Mouse (Mus musculus) kidney, adult 8-10 months (tissue): ENCODE measurements around the gene Nfx1.

Source experiments
- DNase-seq, 2 experiments: peaks; one replicate each; pipeline ENCODE4 v3.0.0; 2022

The Nfx1 gene

GRCm38 (mm10) chr4:40976651-40977050, 5.9 kb downstream of the Nfx1 start:
- DNase-seq = no peak

GRCm38 (mm10) chr4:40979430-40979829, 8.7 kb downstream of the Nfx1 start:
- no peak for DNase-seq

- no peak for DNase-seq
These were observed 11.8 kb downstream of the Nfx1 start for GRCm38 (mm10) chr4:40982486-40982885.

- DNase-seq = peak in 1 of 2 experiments; percentile 16
These were observed 13.0 kb downstream of the Nfx1 start for GRCm38 (mm10) chr4:40983686-40984085.

- DNase-seq = no peak
These were observed 18.9 kb downstream of the Nfx1 start for GRCm38 (mm10) chr4:40989633-40990032.

GRCm38 (mm10) chr4:40996302-40996701, 25.6 kb downstream of the Nfx1 start:
- DNase-seq = no peak

- no peak for DNase-seq
These were observed 27.2 kb downstream of the Nfx1 start for GRCm38 (mm10) chr4:40997916-40998315.

GRCm38 (mm10) chr4:41000271-41000670, 29.6 kb downstream of the Nfx1 start:
- DNase-seq = no peak

GRCm38 (mm10) chr4:41000842-41001639, 30.3 kb downstream of the Nfx1 start:
- peak in 1 of 2 experiments; percentile 21 for DNase-seq

- no peak for DNase-seq
These were observed 42.6 kb downstream of the Nfx1 start for GRCm38 (mm10) chr4:41013351-41013750.

GRCm38 (mm10) chr4:41015798-41016197, 45.1 kb downstream of the Nfx1 start:
- DNase-seq = no peak

GRCm38 (mm10) chr4:41021094-41021493, 50.4 kb downstream of the Nfx1 start:
- DNase-seq = no peak

GRCm38 (mm10) chr4:41026086-41026787, 55.5 kb downstream of the Nfx1 start:
- no peak for DNase-seq

- DNase-seq = peak; percentile 88 to 91
These were observed 57.2 kb downstream of the Nfx1 start for GRCm38 (mm10) chr4:41027872-41028271.

- DNase-seq = no peak
These were observed 57.6 kb downstream of the Nfx1 start for GRCm38 (mm10) chr4:41028272-41028671.

- no peak for DNase-seq
These were observed 58.7 kb downstream of the Nfx1 start for GRCm38 (mm10) chr4:41029372-41029771.

GRCm38 (mm10) chr4:41031242-41031641, 60.5 kb downstream of the Nfx1 start:
- no peak for DNase-seq

GRCm38 (mm10) chr4:41037942-41038341, 67.2 kb downstream of the Nfx1 start:
- peak in 1 of 2 experiments; percentile 50 for DNase-seq

GRCm38 (mm10) chr4:41040983-41041382, 70.3 kb downstream of the Nfx1 start:
- DNase-seq = no peak

- DNase-seq = peak; percentile 52 to 59
These were observed 72.2 kb downstream of the Nfx1 start for GRCm38 (mm10) chr4:41042880-41043279.

GRCm38 (mm10) chr4:41043961-41044360, 73.3 kb downstream of the Nfx1 start:
- DNase-seq = peak; percentile 52 to 58

GRCm38 (mm10) chr4:41045288-41045687, 74.6 kb downstream of the Nfx1 start:
- DNase-seq = peak; percentile 73 to 82

GRCm38 (mm10) chr4:41046254-41046795, 75.6 kb downstream of the Nfx1 start:
- DNase-seq = peak; percentile 53 to 62
